Mouse (Mus musculus) cortical plate, adult 2 months (tissue): Measurements from ENCODE around the gene Prickle2. TPM values are rescaled to one million over a fixed set of nuclear protein-coding genes. Genes with fewer than 3 reads are reported as not detected.
A peak's percentile ranks its signal among the peaks of the same experiment; 100 is the strongest.

Experiments
- H3K27ac ChIP-seq: fragments of 200-500 bp; 2 replicates; pipeline ENCODE4 v1.5.1; 2012; ENCODE audit warnings: low read length, control low read depth, inconsistent platforms; ENCODE audit not compliant: insufficient read depth
- H3K4me1 ChIP-seq: fragments of 200-500 bp; 2 replicates; pipeline ENCODE4 v1.6.1; 2011; ENCODE audit warnings: low read length; ENCODE audit not compliant: control insufficient read depth, insufficient read depth
- H3K4me3 ChIP-seq: fragments of 200-500 bp; 2 replicates; pipeline ENCODE4 v1.5.1; 2011; ENCODE audit warnings: mild to moderate bottlenecking, low read length, control low read depth; ENCODE audit not compliant: insufficient read depth
- CTCF ChIP-seq: fragments of 200-500 bp; IDR thresholded peaks from 2 replicates; pipeline ENCODE4 v1.5.1; 2011; ENCODE audit warnings: mild to moderate bottlenecking, control low read depth, low read length; ENCODE audit not compliant: insufficient read depth; ENCODE audit errors: extremely low read depth
- POLR2A ChIP-seq: fragments of 200-500 bp; IDR thresholded peaks from 2 replicates; pipeline ENCODE4 v1.6.1; 2011; ENCODE audit warnings: mild to moderate bottlenecking, low read length, control low read depth; ENCODE audit not compliant: insufficient read depth; ENCODE audit errors: extremely low read depth
- polyA plus RNA-seq: library from polyadenylated mRNA; depleted of rRNA; stranded (reverse); fragments of >200 nt; gene quantifications from 2 replicates; pipeline ENCODE4 v1.2.3, GENCODE M21; 2012

Prickle2 gene
- polyA plus RNA-seq, 1 experiment: 58.6 TPM

GRCm38 (mm10) chr6:92569283-92569682 is 136.7 kb downstream of the Prickle2 start:
- peak overlapping the region; percentile 72 for H3K27ac ChIP-seq
- TF ChIP-seq POLR2A (no peak), CTCF (no peak)
- H3K4me1 ChIP-seq: peaks cover 12% of the 10 kb centered on the region

GRCm38 (mm10) chr6:92559261-92559660 is 146.7 kb downstream of the Prickle2 start:
- Histone ChIP-seq H3K4me1 (no peaks in the 10 kb centered on the region; the same call in 1 of the 2 replicates), H3K27ac (no peak overlapping the region), H3K4me3 (no peak overlapping the region)
- TF ChIP-seq CTCF: no peak
- TF ChIP-seq POLR2A: no peak

More at GRCm38 (mm10) chr6:92569283-92569682, 136.7 kb downstream of the Prickle2 start:
- H3K4me3 ChIP-seq: no peak overlapping the region

- no peak overlapping the region for H3K4me3 ChIP-seq
- no peak for TF ChIP-seq CTCF
- no peak for TF ChIP-seq POLR2A
- no peaks in the 10 kb centered on the region for H3K4me1 ChIP-seq
- H3K27ac ChIP-seq: no peak overlapping the region
Observed at GRCm38 (mm10) chr6:92555675-92556074, 150.3 kb downstream of the Prickle2 start.

GRCm38 (mm10) chr6:92553086-92553485 is 152.9 kb downstream of the Prickle2 start:
- Histone ChIP-seq H3K4me3 (no peak overlapping the region), H3K27ac (no peak overlapping the region), H3K4me1 (peaks cover 5% of the 10 kb centered on the region)
- TF ChIP-seq CTCF (no peak), POLR2A (no peak)

- no peak overlapping the region for H3K27ac ChIP-seq
- H3K4me3 ChIP-seq: no peak overlapping the region
- H3K4me1 ChIP-seq: peaks cover 10% of the 10 kb centered on the region
- no peak for TF ChIP-seq POLR2A
- TF ChIP-seq CTCF: no peak
Observed at GRCm38 (mm10) chr6:92549246-92549645, 156.7 kb downstream of the Prickle2 start.

- Histone ChIP-seq H3K4me3 (no peak overlapping the region), H3K4me1 (peaks cover 13% of the 10 kb centered on the region), H3K27ac (no peak overlapping the region)
- TF ChIP-seq POLR2A: no peak
- no peak for TF ChIP-seq CTCF
Observed at GRCm38 (mm10) chr6:92545204-92545603, 160.8 kb downstream of the Prickle2 start.

- TF ChIP-seq POLR2A: no peak
- no peak for TF ChIP-seq CTCF
- no peak overlapping the region for H3K4me3 ChIP-seq
- no peak overlapping the region for H3K27ac ChIP-seq
- H3K4me1 ChIP-seq: peaks cover 8% of the 10 kb centered on the region
Observed at GRCm38 (mm10) chr6:92543825-92544224, 162.1 kb downstream of the Prickle2 start.

GRCm38 (mm10) chr6:92542402-92543101 is 163.4 kb downstream of the Prickle2 start:
- TF ChIP-seq CTCF (no peak), POLR2A (no peak)
- peaks cover 8% of the 10 kb centered on the region for H3K4me1 ChIP-seq
- H3K27ac ChIP-seq: no peak overlapping the region
- no peak overlapping the region for H3K4me3 ChIP-seq

- H3K4me1 ChIP-seq: no peaks in the 10 kb centered on the region
- no peak for TF ChIP-seq CTCF
- peak; percentile 95 for TF ChIP-seq POLR2A
- H3K4me3 ChIP-seq: peak overlapping the region; percentile 46
- H3K27ac ChIP-seq: no peak overlapping the region
Observed at GRCm38 (mm10) chr6:92534226-92535031, 171.5 kb downstream of the Prickle2 start.
